9 mouse cellular contexts compared by ENCODE assay signal in the genomic region with DNA sequence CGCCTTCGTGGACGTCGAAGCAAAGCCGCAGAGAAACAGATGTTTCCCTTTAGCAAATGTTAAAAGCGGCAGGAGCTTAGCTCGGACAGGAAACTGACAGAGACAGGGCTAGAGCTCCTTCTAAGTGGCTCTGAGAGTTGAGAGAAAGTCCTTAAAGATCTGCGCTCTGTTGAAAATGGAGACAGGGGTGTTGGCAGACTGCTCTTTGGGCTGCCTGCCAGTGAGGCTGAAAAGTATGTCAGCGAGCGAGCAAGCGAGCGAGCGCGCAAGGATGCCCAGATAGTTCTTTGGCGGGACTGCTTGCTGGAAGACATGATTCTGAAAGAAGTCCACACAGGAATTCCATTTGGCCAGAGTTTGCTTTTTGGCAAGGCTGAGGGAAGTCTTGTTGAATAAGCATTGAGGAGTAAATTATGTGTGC.
DNase-seq lines count a peak whose midpoint lies in the region; TF ChIP-seq lines count a peak whose summit lies in the region.
"Had no signal": no experiment of that assay in that cellular context is flagged by ENCODE, and none has a peak within 500 bp of the region (broad histone marks: within the 10 kb centered on the region; RNA-seq: fewer than 3 reads in every experiment).

No protein-coding gene starts in this region.

- TF ChIP-seq EP300 in heart, adult 2 months (IDR thresholded peaks at IDR 0.05; ENCODE audit: insufficient read depth, low read depth, low read length), result no peak

- H3K4me1 ChIP-seq in heart, adult 2 months (ENCODE audit: control insufficient read depth, insufficient read depth, low read length), result no peaks in the 10 kb centered on the region; the same call in 1 of the 2 replicates
- H3K4me1 ChIP-seq in lung, adult 2 months (ENCODE audit: control insufficient read depth, insufficient read depth, low read length), result no peaks in the 10 kb centered on the region
- H3K4me1 ChIP-seq in small intestine, adult 2 months (ENCODE audit: control insufficient read depth, insufficient read depth, insufficient read length, low read length), result no peaks in the 10 kb centered on the region

- no peaks in the 10 kb centered on the region for H3K79me2 ChIP-seq in heart, adult 2 months (replicated peaks; ENCODE audit: control insufficient read depth, insufficient read depth, low read length)

- intact Hi-C loops in heart, adult 2 months (cut with DNase I), result no loop called here

- no peak for TF ChIP-seq POLR2A in heart, adult 2 months (IDR thresholded peaks at IDR 0.05; ENCODE audit: insufficient read depth, low read depth, low read length)
- TF ChIP-seq POLR2A in lung, adult 2 months (IDR thresholded peaks at IDR 0.05; ENCODE audit: borderline replicate concordance, extremely low read depth, low read depth, low read length), result no peak
- no peak for TF ChIP-seq POLR2A in small intestine, adult 2 months (IDR thresholded peaks at IDR 0.05; ENCODE audit: low read depth, low read length)

- H3K27me3 ChIP-seq in heart, adult 2 months (ENCODE audit: control insufficient read depth, insufficient read depth, low read length), result no peaks in the 10 kb centered on the region
- H3K27me3 ChIP-seq in small intestine, adult 2 months (ENCODE audit: control insufficient read depth, insufficient read depth, low read length), result no peaks in the 10 kb centered on the region
- H3K27me3 ChIP-seq: Patski had no signal

- WGBS in heart, adult 2 months, result 26% methylated on average over 15 of the region's 15 CpGs
- 27% methylated on average over 15 of the region's 15 CpGs for WGBS in lung, adult 2 months
- WGBS in small intestine, adult 2 months, result 70% methylated on average over 15 of the region's 15 CpGs

- peak overlapping the region; percentile 8; the same call in 1 of the 2 replicates for H3K27ac ChIP-seq in heart, adult 2 months
- H3K27ac ChIP-seq in layer of hippocampus, adult 2 months, result peak overlapping the region; percentile 37
- H3K27ac ChIP-seq in small intestine, adult 2 months (ENCODE audit: insufficient read depth, low read depth, low read length), result no peak overlapping the region

- H3K9ac ChIP-seq in heart, adult 2 months (ENCODE audit: low read depth, low read length), result peak overlapping the region; percentile 45; the same call in 1 of the 2 replicates

- no peaks in the 10 kb centered on the region; the same call in 1 of the 2 replicates for H3K36me3 ChIP-seq in heart, adult 2 months (ENCODE audit: control insufficient read depth, insufficient read depth, low read length)
- H3K36me3 ChIP-seq in small intestine, adult 2 months (ENCODE audit: control insufficient read depth, insufficient read depth, low read length), result no peaks in the 10 kb centered on the region

- no peak for TF ChIP-seq CTCF in heart, adult 2 months (IDR thresholded peaks at IDR 0.05)
- TF ChIP-seq CTCF in layer of hippocampus, adult 2 months (conservative IDR thresholded peaks at IDR 0.05), result no peak
- no peak for TF ChIP-seq CTCF in lung, adult 2 months (IDR thresholded peaks at IDR 0.05; ENCODE audit: insufficient read depth, low read length)
- TF ChIP-seq CTCF in small intestine, adult 2 months (IDR thresholded peaks at IDR 0.05; ENCODE audit: extremely low read depth, insufficient read length, insufficient replicate concordance, low read depth, low read length), result no peak

- peak; percentile 42 for DNase-seq in layer of hippocampus, adult 11-12 months (ENCODE audit: low spot score)
- DNase-seq in layer of hippocampus, adult 9-10 months (ENCODE audit: low spot score), result no peak
- peak; percentile 20 for DNase-seq in embryo, embryonic 11.5 days (ENCODE audit: low read depth, low spot score)
- DNase-seq in heart, adult 2 months, result peak; percentile 68 to 69
- peak; percentile 38 to 41 for DNase-seq in layer of hippocampus, adult 2 months (ENCODE audit: low spot score in 2 of 2)
- peak; percentile 24 for DNase-seq in lung, adult 2 months
- no peak for DNase-seq in thymus, postnatal 25 days

- H3K4me3 ChIP-seq in heart, adult 2 months, result peak overlapping the region; percentile 39
- H3K4me3 ChIP-seq in layer of hippocampus, adult 2 months, result peak overlapping the region; percentile 53
- H3K4me3 ChIP-seq in lung, adult 2 months (replicated peaks; ENCODE audit: extremely low read depth, low read depth, low read length), result peak overlapping the region; percentile 58
- peak overlapping the region; percentile 40 for H3K4me3 ChIP-seq in small intestine, adult 2 months (ENCODE audit: low read depth, low read length)

Comparison
In these comparisons a context has a peak if more than half of its experiments do, and no peak if none do; other contexts are left out.
1. DNase-seq: peak in layer of hippocampus, adult 11-12 months (single experiment), embryo, embryonic 11.5 days (single experiment), heart, adult 2 months (2 of 2), layer of hippocampus, adult 2 months (2 of 2) and lung, adult 2 months (single experiment); none in layer of hippocampus, adult 9-10 months (single experiment) and thymus, postnatal 25 days (single experiment).
2. Peak in every context shown above with its lines, with median percentiles within 50 percentile points of each other: H3K4me3 ChIP-seq.